Mouse (Mus musculus) liver, adult 2 months (tissue): Measurements from ENCODE around the gene Prim1. TPM values are rescaled to one million over a fixed set of nuclear protein-coding genes. Genes with fewer than 3 reads are reported as not detected.

Source experiments
- DNase-seq: peaks from one replicate; pipeline ENCODE4 v3.0.0-alpha.2; 2011; ENCODE audit warnings: low read depth, low spot score; ENCODE audit errors: extremely low read depth
- H3K27ac ChIP-seq: fragments of 200-500 bp; replicated peaks from 2 replicates; pipeline ENCODE4 v1.5.1; 2012; ENCODE audit warnings: low read depth, mild to moderate bottlenecking, control low read depth, inconsistent platforms, low read length; ENCODE audit not compliant: insufficient read depth
- H3K27me3 ChIP-seq: fragments of 200-500 bp; 2 replicates; pipeline ENCODE4 v1.6.1; 2012; ENCODE audit warnings: mild to moderate bottlenecking, moderate library complexity, low read length, inconsistent platforms; ENCODE audit not compliant: control insufficient read depth, insufficient read depth
- H3K36me3 ChIP-seq: fragments of 200-500 bp; 2 replicates; pipeline ENCODE4 v1.6.1; 2012; ENCODE audit warnings: low read length, inconsistent platforms; ENCODE audit not compliant: control insufficient read depth, insufficient read depth
- H3K4me1 ChIP-seq: fragments of 200-500 bp; 2 replicates; pipeline ENCODE4 v1.6.1; 2011; ENCODE audit warnings: low read length; ENCODE audit not compliant: control insufficient read depth, insufficient read depth
- H3K4me3 ChIP-seq: fragments of 200-500 bp; 2 replicates; pipeline ENCODE4 v1.5.1; 2011; ENCODE audit warnings: low read depth, mild to moderate bottlenecking, control low read depth, low read length, moderate library complexity; ENCODE audit not compliant: insufficient read depth
- H3K79me2 ChIP-seq: fragments of 200-500 bp; 2 replicates; pipeline ENCODE4 v1.6.1; 2012; ENCODE audit warnings: inconsistent platforms, mild to moderate bottlenecking, low read length, moderate library complexity; ENCODE audit not compliant: control insufficient read depth, insufficient read depth
- H3K9ac ChIP-seq: fragments of 200-500 bp; 2 replicates; pipeline ENCODE4 v1.6.1; 2012; ENCODE audit warnings: low read depth, mild to moderate bottlenecking, control low read depth, inconsistent platforms, low read length
- CTCF ChIP-seq: fragments of 200-500 bp; IDR thresholded peaks from 2 replicates; pipeline ENCODE4 v1.5.1; 2011; ENCODE audit warnings: low read depth, low read length, control low read depth
- POLR2A ChIP-seq: fragments of 200-500 bp; IDR thresholded peaks from 2 replicates; pipeline ENCODE4 v1.6.1; 2011; ENCODE audit warnings: low read length, control low read depth; ENCODE audit not compliant: insufficient read depth; ENCODE audit errors: extremely low read depth
- WGBS: fragments of 180-500 bp; shearing (Covaris S2); methylation state at CpG from one replicate; pipeline ENCODE4 v1.1.7; 2018; 5-methylcytosine and 5-hydroxymethylcytosine counted together
- polyA plus RNA-seq: library from polyadenylated mRNA; depleted of rRNA; stranded (reverse); fragments of >200 nt; gene quantifications from 2 replicates; pipeline ENCODE4 v1.2.3, GENCODE M21; 2012; rRNA removed
- total RNA-seq: library from RNA; depleted of rRNA; stranded (reverse); fragments of >200 nt; gene quantifications from 2 replicates; pipeline ENCODE4 v1.2.3, GENCODE M21; 2014; rRNA removed

Prim1 gene
- 3.5 and 5.5 TPM in 2 replicates for total RNA-seq
- polyA plus RNA-seq = 1.3 and 1.5 TPM in 2 replicates

DNA sequence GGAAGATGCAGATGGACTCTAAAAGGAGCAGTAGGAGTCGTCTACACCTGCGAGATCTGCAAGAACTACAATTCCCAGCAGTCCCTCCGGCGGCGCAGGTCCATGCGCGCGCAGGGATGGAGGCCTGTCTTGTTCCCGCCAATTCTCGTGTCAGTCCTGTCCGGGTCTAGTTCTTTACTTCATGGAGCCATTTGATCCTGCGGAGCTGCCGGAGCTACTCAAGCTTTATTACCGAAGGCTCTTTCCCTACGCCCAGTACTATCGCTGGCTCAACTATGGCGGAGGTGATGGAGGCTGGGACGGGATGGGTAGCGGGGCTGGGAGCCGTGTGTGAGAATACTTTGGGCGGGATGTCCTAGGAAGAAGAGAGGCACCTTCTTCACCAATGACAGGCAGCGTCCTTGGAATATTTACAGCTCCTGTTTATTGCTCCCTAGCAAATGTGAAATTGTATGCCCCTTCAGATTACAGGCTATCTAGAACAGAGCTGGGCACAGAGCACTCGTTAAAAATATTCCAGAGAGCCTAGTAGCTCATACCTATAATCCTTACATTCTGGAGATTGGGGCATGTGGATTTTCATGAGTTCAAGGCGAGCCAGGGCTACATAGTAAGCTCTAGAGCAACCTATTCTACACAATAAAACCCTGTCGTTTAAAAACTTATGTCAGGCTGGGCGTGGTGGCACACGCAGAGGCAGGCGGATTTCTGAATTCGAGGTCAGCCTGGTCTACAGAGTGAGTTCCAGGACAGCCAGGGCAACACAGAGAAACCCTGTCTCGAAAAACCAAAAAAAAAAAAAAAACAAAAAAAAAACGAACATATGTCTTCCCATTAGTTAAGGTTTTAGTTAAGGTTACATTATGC is at the start of gene Prim1:
Gene Prim1, plus strand, starts transcription at position 101 of the 867 bp plus-strand sequence.
- no peak for TF ChIP-seq CTCF
- TF ChIP-seq POLR2A = no peak
- H3K36me3 ChIP-seq = no peaks in the 10 kb centered on the region
- peak within 1 kb of the TSS; percentile 98 for H3K4me3 ChIP-seq
- H3K27me3 ChIP-seq = no peaks in the 10 kb centered on the region
- DNase-seq = peak; percentile 70
- H3K4me1 ChIP-seq = peaks cover 4% of the 10 kb centered on the region; the same call in 1 of the 2 replicates
- H3K27ac ChIP-seq = no peak within 1 kb of the TSS
- peak within 1 kb of the TSS; percentile 81 for H3K9ac ChIP-seq
- peaks cover 4% of the 10 kb centered on the region; the same call in 1 of the 2 replicates for H3K79me2 ChIP-seq
- WGBS = 4% methylated on average over 31 of the region's 31 CpGs

GRCm38 (mm10) chr10:127966506-127966905 is 48.5 kb upstream of the Prim1 start:
- Histone ChIP-seq H3K27me3 (no peaks in the 10 kb centered on the region), H3K36me3 (no peaks in the 10 kb centered on the region), H3K9ac (no peak overlapping the region), H3K79me2 (no peaks in the 10 kb centered on the region), H3K27ac (peak overlapping the region; percentile 83), H3K4me3 (no peak overlapping the region), H3K4me1 (peaks cover 20% of the 10 kb centered on the region)
- no peak for TF ChIP-seq CTCF
- TF ChIP-seq POLR2A = no peak
- WGBS = 21% methylated on average over 6 of the region's 6 CpGs
- peak; percentile 100 for DNase-seq

GRCm38 (mm10) chr10:127969820-127970219 is 45.1 kb upstream of the Prim1 start:
- Histone ChIP-seq H3K27ac (peak overlapping the region; percentile 76), H3K4me1 (peaks cover 18% of the 10 kb centered on the region), H3K4me3 (no peak overlapping the region), H3K27me3 (no peaks in the 10 kb centered on the region), H3K36me3 (no peaks in the 10 kb centered on the region), H3K79me2 (no peaks in the 10 kb centered on the region), H3K9ac (0 out of 2 replicates have a peak overlapping the region, but pooled peaks have one; percentile 30)
- peak; percentile 96 for DNase-seq
- TF ChIP-seq POLR2A (no peak), CTCF (no peak)
- WGBS = 19% methylated on average over 4 of the region's 4 CpGs

DNA sequence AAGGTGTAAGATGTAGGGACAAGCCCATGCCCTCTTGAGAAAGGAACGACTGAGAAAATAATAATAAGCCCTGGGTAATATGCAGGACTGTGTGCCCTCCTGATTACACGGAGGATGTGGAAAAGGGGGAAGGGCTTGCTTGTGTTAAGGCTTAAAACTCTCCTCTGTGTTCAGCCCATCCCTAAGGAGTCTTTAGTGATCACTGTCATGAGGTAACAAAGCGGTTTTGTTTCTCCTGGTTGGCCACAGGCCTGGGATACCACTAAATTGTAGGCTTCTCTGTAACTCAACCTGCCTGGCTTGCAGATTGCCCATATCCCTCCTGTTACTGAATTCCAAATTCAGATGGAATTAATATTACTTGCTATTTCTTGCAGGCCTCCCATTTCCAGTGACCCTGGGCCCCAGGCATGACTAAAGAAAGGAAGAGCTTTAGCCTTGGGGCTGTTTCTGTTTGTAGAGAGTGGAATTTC is 44.6 kb upstream of the Prim1 start:
- no peaks in the 10 kb centered on the region for H3K36me3 ChIP-seq
- peaks cover 16% of the 10 kb centered on the region for H3K4me1 ChIP-seq
- TF ChIP-seq POLR2A = no peak
- no peak for TF ChIP-seq CTCF
- no peaks in the 10 kb centered on the region for H3K79me2 ChIP-seq
- H3K27me3 ChIP-seq = no peaks in the 10 kb centered on the region
- DNase-seq = no peak
- no peak overlapping the region for H3K9ac ChIP-seq
- no peak overlapping the region for H3K4me3 ChIP-seq
- H3K27ac ChIP-seq = peak overlapping the region; percentile 63
- WGBS = 58% methylated on average over 3 of the region's 3 CpGs

DNA sequence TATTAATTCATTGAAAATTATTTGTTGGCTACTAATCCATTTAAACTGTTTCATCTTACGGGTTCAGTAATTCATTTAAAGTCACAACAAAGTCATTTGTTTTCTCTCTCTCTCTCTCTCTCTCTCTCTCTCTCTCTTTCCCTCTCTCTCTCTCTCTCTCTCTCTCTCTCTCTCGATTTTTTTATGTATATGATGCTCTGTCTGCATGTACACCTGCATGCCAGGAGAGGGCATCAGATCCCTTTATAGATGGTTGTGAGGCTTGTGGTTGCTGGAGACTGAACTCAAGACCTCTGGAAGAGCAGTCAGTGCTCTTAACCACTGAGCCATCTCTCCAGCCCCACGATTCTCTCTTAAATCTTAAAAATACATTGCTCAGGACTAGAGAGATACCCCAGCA is 43.8 kb upstream of the Prim1 start:
- peaks cover 12% of the 10 kb centered on the region for H3K4me1 ChIP-seq

More for the DNA sequence above, 43.8 kb upstream of the Prim1 start:
- WGBS = 77% methylated on average over 3 of the region's 3 CpGs
- Histone ChIP-seq H3K36me3 (no peaks in the 10 kb centered on the region), H3K4me3 (no peak overlapping the region), H3K9ac (no peak overlapping the region), H3K79me2 (no peaks in the 10 kb centered on the region), H3K27ac (no peak overlapping the region), H3K27me3 (no peaks in the 10 kb centered on the region)
- TF ChIP-seq CTCF (no peak), POLR2A (no peak)
- DNase-seq = peak; percentile 49
